Mouse (Mus musculus) spleen, postnatal 10 days (tissue): ENCODE data around the gene Fgf11.
A peak's percentile ranks its signal among the peaks of the same experiment; 100 is the strongest.

Experiments used
- DNase-seq, 2 experiments: peaks; one replicate each; pipeline ENCODE4 v3.0.0; 2021 to 2022; ENCODE audit warnings: low spot score in 2 of 2

Gene Fgf11

DNA sequence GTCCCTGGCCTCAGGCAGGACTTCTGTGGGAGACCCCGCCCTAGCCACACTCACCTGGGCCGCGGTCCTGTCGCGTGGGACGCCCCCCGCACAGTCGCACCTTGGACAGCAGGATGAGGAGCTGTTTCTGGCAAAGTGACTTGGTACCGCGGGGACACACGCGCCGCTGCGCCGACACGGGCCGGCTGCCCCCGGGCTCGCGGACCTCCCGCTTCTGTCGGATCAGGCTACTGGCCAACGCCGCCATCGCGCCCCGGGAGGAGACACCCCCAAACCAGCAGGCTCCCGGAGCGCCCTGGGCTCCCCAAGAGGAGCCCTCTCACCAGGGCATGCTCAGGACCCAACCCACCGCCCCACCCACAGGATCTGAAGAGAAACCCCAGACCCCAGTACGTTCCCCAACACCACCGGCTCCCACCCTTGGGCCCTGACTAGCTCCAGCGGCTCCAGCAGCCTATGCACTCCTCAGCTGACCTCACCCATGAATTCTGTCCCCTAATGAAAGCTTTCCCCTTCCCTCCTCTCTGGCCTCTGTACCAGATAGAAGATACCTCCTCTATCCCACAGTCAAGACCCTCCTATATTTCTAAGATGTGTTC is at the start of gene Fgf11:
Fgf11 (minus strand) TSS at position 479 of the 599 bp plus-strand sequence.
- DNase-seq = no peak

DNA sequence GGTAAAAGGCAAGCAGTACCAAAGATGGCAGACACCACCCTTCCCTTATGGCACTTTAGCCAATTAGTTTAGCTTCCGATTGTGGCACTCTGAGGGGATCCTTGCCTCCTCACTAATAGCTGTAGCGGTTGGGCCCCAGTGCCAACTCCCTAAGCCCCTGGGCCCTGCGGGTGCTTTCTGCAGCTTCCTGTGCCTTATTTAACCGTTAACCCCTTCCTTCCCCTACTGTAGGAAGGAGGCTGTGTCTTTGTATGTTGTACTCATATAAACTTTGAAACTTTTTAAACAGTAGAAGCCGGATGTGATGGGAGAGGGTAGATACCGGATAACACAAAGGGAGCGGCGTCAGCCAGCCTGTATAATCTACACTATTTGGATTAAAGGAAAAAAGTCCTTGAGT is 49.1 kb upstream of the Fgf11 start:
- DNase-seq = peak in 1 of 2 experiments; percentile 46

DNA sequence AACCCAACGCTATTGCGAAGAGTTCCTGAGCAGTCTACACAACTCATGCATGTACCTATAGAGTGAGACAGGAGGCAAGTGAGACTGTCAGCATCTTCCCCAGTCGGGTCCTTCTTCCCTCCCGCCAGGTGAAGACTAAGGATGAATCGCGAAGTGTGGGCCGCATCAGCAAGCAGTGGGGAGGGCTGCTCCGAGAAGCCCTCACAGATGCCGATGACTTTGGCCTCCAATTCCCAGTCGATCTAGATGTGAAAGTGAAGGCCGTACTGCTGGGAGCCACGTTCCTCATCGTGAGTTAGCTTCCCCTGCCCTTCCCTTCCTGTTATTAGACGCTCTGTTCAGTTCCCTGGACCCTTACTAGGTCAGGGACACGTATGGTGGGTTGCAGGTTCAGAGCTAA is 48.2 kb upstream of the Fgf11 start:
- DNase-seq = no peak

DNA sequence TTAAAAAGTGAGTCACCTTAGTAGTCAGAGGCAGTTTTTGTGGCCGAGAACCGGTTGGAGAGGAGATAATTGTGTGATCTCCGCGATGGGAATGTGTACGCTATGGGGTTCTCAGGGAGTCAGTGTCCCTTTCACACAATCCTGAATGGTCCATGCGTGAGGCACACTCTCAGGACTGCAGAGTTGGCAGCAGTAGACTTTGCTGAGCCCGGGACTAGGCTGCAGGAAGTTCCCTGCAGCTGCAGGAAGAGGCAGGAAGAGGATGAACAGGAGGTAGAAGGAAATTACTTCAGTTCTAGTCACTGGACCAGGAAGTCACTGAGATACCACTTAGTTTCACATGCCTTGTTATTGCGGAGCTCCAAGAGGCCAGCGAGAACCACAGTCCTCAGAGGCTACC is 47.5 kb upstream of the Fgf11 start:
- no peak for DNase-seq

- DNase-seq = no peak
These were observed 46.4 kb upstream of the Fgf11 start for GRCm38 (mm10) chr11:69848021-69848420.

GRCm38 (mm10) chr11:69846738-69847688 is 45.4 kb upstream of the Fgf11 start:
- peak; percentile 62 to 69 for DNase-seq

GRCm38 (mm10) chr11:69846198-69846680 is 44.6 kb upstream of the Fgf11 start, which contains the start of gene Plscr3:
Gene Plscr3, plus strand, starts transcription at chr11:69846376.
- peak; percentile 94 to 96 for DNase-seq

DNA sequence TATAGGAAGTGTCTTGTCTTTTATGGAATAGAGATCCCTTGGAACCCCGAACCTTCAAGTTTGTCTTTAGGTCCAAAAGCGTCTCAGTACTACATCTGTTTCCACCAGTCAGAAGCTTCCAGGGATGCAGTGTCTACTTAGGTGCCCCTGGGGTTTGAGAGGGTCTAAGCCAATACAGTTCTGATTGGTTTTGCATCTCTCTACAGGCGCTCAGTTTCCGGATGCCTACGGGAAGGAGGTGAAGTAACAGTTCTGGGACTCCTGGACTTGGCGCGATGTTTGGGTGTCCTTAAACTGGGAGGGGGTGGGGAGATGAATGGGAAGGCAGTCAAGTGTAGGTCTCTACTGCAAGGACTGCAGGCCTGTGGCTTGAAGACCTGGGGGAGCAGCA is 37.1 kb upstream of the Fgf11 start:
- DNase-seq = peak in 1 of 2 experiments; percentile 42

GRCm38 (mm10) chr11:69837952-69838713 is 36.5 kb upstream of the Fgf11 start, which contains the start of gene Tmem256:
Gene Tmem256, plus strand, starts transcription at chr11:69838514.
- peak; percentile 93 to 95 for DNase-seq

DNA sequence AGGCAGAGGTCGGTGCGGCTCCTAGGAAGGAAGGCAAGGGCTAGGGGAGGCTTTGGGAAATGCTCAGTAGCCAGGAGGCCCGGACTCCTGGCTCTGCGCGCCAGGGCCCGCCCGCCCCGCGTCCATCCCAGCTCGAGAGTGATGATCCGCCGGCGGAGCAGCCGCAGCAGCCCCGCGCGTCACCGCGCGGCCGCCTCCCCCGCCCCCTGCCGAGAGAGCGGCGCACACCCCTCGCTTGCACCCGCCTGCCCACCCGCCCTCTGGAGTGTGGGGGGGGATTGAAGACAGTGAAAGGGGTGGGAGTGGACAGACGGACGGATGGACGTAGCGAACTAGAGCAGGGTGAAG is 35.9 kb upstream of the Fgf11 start, which contains the start of gene Nlgn2:
Nlgn2 (minus strand) TSS at position 181 of the 348 bp plus-strand sequence.
- DNase-seq = no peak

DNA sequence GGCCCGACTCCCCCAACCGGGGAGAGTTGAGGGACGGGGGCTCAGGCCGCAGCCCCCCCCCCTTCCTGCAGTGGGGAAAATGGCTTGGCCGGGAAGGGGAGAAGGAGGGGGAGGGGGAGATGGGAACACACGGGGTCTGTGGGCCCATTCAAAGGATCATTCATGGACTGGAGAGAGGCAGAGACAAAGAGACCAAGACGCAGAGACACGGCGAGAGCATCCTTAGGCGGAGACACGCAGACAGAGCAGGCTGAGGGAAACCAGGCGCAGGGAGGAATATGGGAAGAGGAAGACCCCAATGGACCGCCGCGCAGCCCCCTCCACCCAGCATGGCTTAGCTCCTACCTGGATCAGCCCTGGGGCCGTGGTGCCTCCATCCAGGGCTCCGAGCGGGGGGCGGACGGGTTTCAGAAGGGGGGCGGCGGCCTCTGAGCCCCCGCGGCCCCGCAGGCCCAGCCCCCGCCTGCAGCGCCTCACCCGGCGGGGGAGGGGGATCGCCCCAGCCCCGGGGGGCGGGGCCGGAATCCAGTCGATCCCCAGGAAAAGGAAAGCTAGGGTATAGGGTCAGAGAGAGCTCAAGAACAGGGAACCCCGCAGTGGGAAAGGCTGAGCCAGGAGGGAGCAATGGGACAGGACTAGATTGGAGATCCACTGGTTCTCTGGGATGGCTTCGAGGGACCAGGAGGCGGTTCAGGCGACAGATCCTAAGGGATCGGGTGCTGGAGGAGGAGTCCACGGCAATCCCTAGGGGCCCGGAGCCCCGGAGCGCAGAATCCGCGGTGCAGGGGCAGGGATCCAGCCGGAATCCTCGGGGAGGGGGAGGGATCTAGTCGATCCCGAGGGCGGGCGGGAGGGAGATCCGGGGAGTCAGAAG is 35.3 kb upstream of the Fgf11 start:
- peak in 1 of 2 experiments; percentile 42 for DNase-seq

GRCm38 (mm10) chr11:69835966-69836335 is 34.3 kb upstream of the Fgf11 start:
- no peak for DNase-seq

DNA sequence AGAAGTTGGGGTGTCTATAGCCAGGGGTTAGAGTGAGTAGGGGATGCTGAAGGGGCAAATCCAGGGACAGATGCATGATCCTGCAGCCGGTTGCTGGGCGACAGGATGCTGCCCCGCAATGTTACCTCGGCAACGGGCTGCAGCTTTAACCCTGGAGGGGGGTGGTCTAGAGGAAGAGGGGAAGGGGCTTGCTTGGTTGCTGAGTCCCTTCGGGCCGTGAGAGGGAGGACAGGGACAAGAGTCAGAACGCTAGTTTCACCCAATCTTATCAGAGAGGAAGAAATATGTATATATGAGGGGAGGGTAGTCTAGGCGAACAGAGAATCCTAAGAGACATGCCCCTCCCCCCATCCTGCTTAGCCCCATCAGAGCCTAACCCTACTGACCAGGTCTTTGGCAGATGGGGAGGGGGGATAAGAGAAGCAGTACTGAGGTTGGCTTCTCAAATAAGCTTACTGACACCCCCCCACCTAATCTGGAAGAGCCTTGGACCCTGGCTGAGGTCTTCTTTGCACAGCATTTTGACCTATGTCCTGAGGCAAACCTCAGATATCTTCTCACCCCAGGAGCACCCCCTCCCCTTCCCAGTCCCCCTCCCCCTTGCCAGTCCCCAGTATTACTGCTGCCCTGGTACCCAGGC is 33.8 kb upstream of the Fgf11 start:
- DNase-seq = no peak

- peak; percentile 66 to 74 for DNase-seq
These were observed 32.4 kb upstream of the Fgf11 start for GRCm38 (mm10) chr11:69834001-69834549.

DNA sequence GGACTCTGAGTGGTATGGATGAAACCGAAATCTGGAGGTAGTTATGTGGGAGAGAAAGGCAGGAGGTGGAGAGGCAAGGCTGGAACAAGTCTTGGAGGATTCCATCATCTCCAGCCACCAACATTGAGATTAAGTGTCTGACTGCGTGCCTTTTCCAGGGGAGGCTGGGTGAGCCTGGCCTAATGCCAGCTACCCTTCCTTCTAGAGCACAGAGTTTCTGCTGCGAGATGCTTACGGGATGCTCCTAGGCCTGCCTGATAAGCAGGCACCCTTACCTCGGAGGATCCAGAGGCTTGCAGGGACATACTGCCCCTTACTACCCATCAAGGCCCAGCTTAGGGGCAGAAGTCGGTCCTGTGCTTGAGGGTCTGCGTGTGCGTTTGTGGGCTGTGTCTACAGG is 31.9 kb upstream of the Fgf11 start:
- DNase-seq = peak in 1 of 2 experiments; percentile 29

- DNase-seq = peak in 1 of 2 experiments; percentile 10
These were observed 27.2 kb upstream of the Fgf11 start for GRCm38 (mm10) chr11:69828832-69829231.

DNA sequence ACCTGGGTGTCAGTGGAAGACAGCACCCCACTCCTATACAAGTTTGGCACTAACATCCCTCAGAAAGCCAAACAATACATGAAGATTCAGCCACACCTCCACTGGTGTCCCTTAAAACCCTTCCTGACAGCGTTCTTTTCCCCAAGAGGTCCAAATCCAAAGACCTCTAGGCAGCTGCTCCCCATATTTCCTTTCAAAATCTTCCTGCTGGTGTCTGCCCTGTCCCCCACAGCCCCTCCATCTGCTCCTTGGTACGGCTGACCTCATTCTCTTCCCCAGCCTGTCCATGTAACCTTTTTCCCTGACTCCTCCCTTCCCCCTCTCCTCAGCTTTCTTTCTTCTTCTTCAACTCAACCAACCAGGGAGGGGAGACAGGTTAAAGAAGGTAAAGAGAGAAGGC is 21.8 kb upstream of the Fgf11 start:
- DNase-seq = no peak

DNA sequence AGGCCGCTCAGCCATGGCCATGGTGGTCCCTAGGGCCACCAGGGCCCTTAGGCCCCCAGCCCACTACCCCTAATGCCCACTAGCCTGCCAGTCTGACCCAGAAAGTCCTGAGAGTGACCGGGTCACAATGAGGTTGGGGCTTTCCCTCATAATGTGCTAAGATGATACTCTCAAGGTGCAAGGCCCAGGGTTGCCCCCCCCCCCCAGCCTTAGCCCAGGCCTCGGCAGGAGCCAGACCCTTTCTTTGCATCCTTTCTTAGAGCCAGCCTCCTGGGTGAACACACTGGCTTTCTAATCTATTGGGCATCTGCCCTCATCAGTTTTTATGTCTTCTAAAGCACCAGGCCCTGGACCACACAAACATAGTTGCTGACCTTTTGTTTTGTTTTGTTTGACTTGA is 20.4 kb upstream of the Fgf11 start, which contains the start of gene Spem1:
Spem1 (minus strand) TSS at position 101 of the 400 bp plus-strand sequence.
- no peak for DNase-seq

GRCm38 (mm10) chr11:69818871-69819270 is 17.2 kb upstream of the Fgf11 start:
- no peak for DNase-seq

- no peak for DNase-seq
These were observed 16.7 kb upstream of the Fgf11 start, which contains the start of gene Spem2 for GRCm38 (mm10) chr11:69818365-69818764. Gene Spem2, minus strand, starts transcription at chr11:69818465.
